Mouse (Mus musculus): ENCODE results near the gene Stox1.
"Not testable (repeated sequence)": the region's sequence is repeated elsewhere in the genome, so short reads cannot be mapped to it uniquely, and the experiment has no call there.

The Stox1 gene

GRCm38 (mm10) chr10:62725771-62726687, at the start of gene Stox1:
TSS of gene Stox1 (minus strand) at chr10:62726128.
- DNase-seq (ENCODE audit: low read depth, low spot score): peak; percentile 40

GRCm38 (mm10) chr10:62750781-62751180, 24.9 kb upstream of the Stox1 start:
- DNase-seq (ENCODE audit: low read depth, low spot score): no peak

- DNase-seq (ENCODE audit: low read depth, low spot score): no peak
Observed at GRCm38 (mm10) chr10:62739961-62740737, 14.2 kb upstream of the Stox1 start.

GRCm38 (mm10) chr10:62736965-62737688, 11.2 kb upstream of the Stox1 start:
- no peak for DNase-seq (ENCODE audit: low read depth, low spot score)

GRCm38 (mm10) chr10:62730826-62731225, 4.9 kb upstream of the Stox1 start:
- DNase-seq (ENCODE audit: low read depth, low spot score): no peak

GRCm38 (mm10) chr10:62724936-62725335, 992 bp downstream of the Stox1 start:
- DNase-seq (ENCODE audit: low read depth, low spot score): no peak

GRCm38 (mm10) chr10:62722701-62723100, 3.2 kb downstream of the Stox1 start:
- DNase-seq (ENCODE audit: low read depth, low spot score): no peak

- DNase-seq (ENCODE audit: low read depth, low spot score): not testable (repeated sequence)
Observed at GRCm38 (mm10) chr10:62720574-62720973, 5.4 kb downstream of the Stox1 start.

GRCm38 (mm10) chr10:62713457-62713856, 12.5 kb downstream of the Stox1 start:
- no peak for DNase-seq (ENCODE audit: low read depth, low spot score)

GRCm38 (mm10) chr10:62703579-62703978, 22.3 kb downstream of the Stox1 start:
- no peak for DNase-seq (ENCODE audit: low read depth, low spot score)

GRCm38 (mm10) chr10:62702436-62702835, 23.5 kb downstream of the Stox1 start:
- DNase-seq (ENCODE audit: low read depth, low spot score): no peak

GRCm38 (mm10) chr10:62692771-62693170, 33.2 kb downstream of the Stox1 start:
- no peak for DNase-seq (ENCODE audit: low read depth, low spot score)

GRCm38 (mm10) chr10:62692244-62692643, 33.7 kb downstream of the Stox1 start:
- no peak for DNase-seq (ENCODE audit: low read depth, low spot score)

- peak; percentile 35 for DNase-seq (ENCODE audit: low read depth, low spot score)
Observed at GRCm38 (mm10) chr10:62687032-62687674, 38.8 kb downstream of the Stox1 start.

GRCm38 (mm10) chr10:62683043-62683442, 42.9 kb downstream of the Stox1 start:
- no peak for DNase-seq (ENCODE audit: low read depth, low spot score)

GRCm38 (mm10) chr10:62679833-62680232, 46.1 kb downstream of the Stox1 start:
- no peak for DNase-seq (ENCODE audit: low read depth, low spot score)

- DNase-seq (ENCODE audit: low read depth, low spot score): no peak
Observed at GRCm38 (mm10) chr10:62677329-62677728, 48.6 kb downstream of the Stox1 start.

GRCm38 (mm10) chr10:62676196-62676595, 49.7 kb downstream of the Stox1 start:
- no peak for DNase-seq (ENCODE audit: low read depth, low spot score)

- no peak for DNase-seq (ENCODE audit: low read depth, low spot score)
Observed at GRCm38 (mm10) chr10:62672359-62672758, 53.6 kb downstream of the Stox1 start.

- DNase-seq (ENCODE audit: low read depth, low spot score): no peak
Observed at GRCm38 (mm10) chr10:62669245-62669644, 56.7 kb downstream of the Stox1 start.

- no peak for DNase-seq (ENCODE audit: low read depth, low spot score)
Observed at GRCm38 (mm10) chr10:62668463-62668862, 57.5 kb downstream of the Stox1 start.
